Mouse (Mus musculus): ENCODE data around the gene Ide.

GRCm38 (mm10) chr19:37335392-37335791, 2.3 kb downstream of the Ide start:
- TF ChIP-seq MAX (IDR thresholded peaks at IDR 0.05; ENCODE audit: low read length) = no peak
- TF ChIP-seq HCFC1 (IDR thresholded peaks at IDR 0.05; ENCODE audit: low read depth, low read length) = no peak
- no peak for TF ChIP-seq EP300 (IDR thresholded peaks at IDR 0.05; ENCODE audit: low read length)
- no peak for TF ChIP-seq CTCF (conservative IDR thresholded peaks at IDR 0.05 in 1 of 2, IDR thresholded peaks at IDR 0.05 in 1 of 2; ENCODE audit: low read depth in 2 of 2, low read length in 2 of 2)
- TF ChIP-seq POLR2AphosphoS2 (IDR thresholded peaks at IDR 0.05; ENCODE audit: low read depth, low read length) = no peak
- TF ChIP-seq NELFE (IDR thresholded peaks at IDR 0.05; ENCODE audit: low read depth, low read length) = no peak

Measured in CH12.LX (cell line).